Comparison of ENCODE assay signal across 14 mouse cellular contexts in the genomic region with DNA sequence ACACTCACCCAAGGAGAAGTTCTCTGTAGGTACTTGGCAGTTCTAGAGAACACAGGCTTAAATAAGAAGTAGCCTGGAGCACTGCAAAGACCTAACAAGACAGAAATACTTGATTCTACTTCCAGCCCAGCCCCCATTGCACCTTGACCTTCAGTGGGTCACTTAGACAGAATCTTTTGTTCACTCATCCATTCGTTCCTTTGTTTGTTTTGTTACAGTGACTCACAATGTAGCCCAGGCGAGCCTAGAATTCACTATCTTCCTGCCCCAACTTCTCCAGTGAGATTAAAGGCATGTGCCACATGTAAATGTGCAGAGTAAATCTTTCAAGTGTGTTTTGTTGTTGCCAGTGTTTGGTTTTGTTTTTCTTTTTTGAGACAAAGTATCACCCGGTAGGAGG.
"Had no signal": no experiment of that assay in that cellular context is flagged by ENCODE, and none has a peak within 500 bp of the region (broad histone marks: within the 10 kb centered on the region; RNA-seq: fewer than 3 reads in every experiment).

No protein-coding gene starts in this region.

- H3K27ac ChIP-seq: kidney, postnatal 0 days; layer of hippocampus, adult 2 months; liver, embryonic 13.5 days; midbrain, embryonic 15.5 days; neural tube, embryonic 12.5 days; neural tube, embryonic 15.5 days had no signal

- H3K4me3 ChIP-seq: layer of hippocampus, adult 2 months; liver, embryonic 13.5 days; midbrain, embryonic 15.5 days; neural tube, embryonic 12.5 days; neural tube, embryonic 15.5 days had no signal

- H3K27me3 ChIP-seq: liver, embryonic 13.5 days; midbrain, embryonic 15.5 days; neural tube, embryonic 12.5 days; neural tube, embryonic 15.5 days had no signal

- H3K4me2 ChIP-seq: liver, embryonic 13.5 days; midbrain, embryonic 11.5 days; midbrain, embryonic 15.5 days; neural tube, embryonic 12.5 days; neural tube, embryonic 15.5 days had no signal

- H3K9ac ChIP-seq: liver, embryonic 13.5 days; midbrain, embryonic 15.5 days; neural tube, embryonic 12.5 days; neural tube, embryonic 15.5 days had no signal

- H3K4me1 ChIP-seq: liver, embryonic 13.5 days; midbrain, embryonic 15.5 days; neural tube, embryonic 12.5 days had no signal

- H3K9me3 ChIP-seq: liver, embryonic 13.5 days; midbrain, embryonic 15.5 days; neural tube, embryonic 12.5 days; neural tube, embryonic 15.5 days had no signal

- DNase-seq: kidney, adult 2 months; kidney, postnatal 25 days; layer of hippocampus, adult 9-11 months; liver, embryonic 13.5 days; lung, adult 2 months; lung, postnatal 14 days; lung, postnatal 4 days; thymus, postnatal 25 days had no signal

- ATAC-seq: midbrain, embryonic 15.5 days had no signal

- H3K36me3 ChIP-seq: liver, embryonic 13.5 days; midbrain, embryonic 15.5 days; neural tube, embryonic 12.5 days; neural tube, embryonic 15.5 days had no signal
